Mouse (Mus musculus) embryo, embryonic 10 days (tissue): ENCODE results near the gene Apbb1ip.

Experiments
- DNase-seq: peaks from one replicate; pipeline ENCODE4 v3.0.0-alpha.2; 2015; ENCODE audit warnings: low spot score

The Apbb1ip gene

DNA sequence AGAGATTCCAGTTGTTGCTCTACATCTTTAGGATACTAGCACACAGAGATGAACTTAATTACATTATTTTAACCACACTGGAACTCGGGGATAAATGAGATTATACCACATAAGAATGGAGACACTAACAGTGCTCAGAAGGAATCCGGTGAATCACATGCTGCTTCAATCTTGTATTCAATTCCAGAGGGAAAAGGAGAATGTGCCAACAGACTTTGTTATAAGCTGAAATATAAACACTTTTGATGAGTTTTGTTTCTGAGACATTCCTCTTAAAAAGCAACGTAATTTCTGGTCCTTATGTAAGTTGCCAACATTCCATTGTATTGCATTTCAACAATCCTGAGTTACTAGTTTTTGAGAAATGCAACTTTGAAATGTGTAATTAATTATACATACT is 1.8 kb downstream of the Apbb1ip start:
- DNase-seq: no peak

GRCm38 (mm10) chr2:22776568-22777230 is 2.8 kb downstream of the Apbb1ip start:
- no peak for DNase-seq

- DNase-seq: no peak
These were observed 3.9 kb downstream of the Apbb1ip start for GRCm38 (mm10) chr2:22777757-22778156.

GRCm38 (mm10) chr2:22780884-22781283 is 7.0 kb downstream of the Apbb1ip start:
- DNase-seq: no peak

- DNase-seq: no peak
These were observed 7.6 kb downstream of the Apbb1ip start for GRCm38 (mm10) chr2:22781387-22782009.

DNA sequence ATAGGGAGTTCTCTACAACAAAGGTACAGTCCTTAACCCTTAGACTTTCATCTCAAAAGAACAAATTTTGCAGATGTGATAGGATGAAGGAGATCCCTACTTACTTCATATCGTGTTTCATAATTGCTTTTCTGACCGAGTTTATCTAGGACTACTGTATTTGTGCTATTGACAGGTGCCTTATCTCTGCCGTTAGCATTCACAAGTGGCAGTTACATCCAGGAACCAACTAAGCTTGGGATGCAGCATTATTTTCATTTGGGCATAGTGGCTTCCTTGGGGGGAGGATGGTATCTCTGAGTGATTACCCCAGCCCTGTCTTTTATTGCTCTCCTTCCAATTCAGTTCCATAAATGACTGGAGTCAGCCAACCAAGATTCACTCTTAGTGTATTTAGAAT is 8.2 kb downstream of the Apbb1ip start:
- DNase-seq: no peak

GRCm38 (mm10) chr2:22783137-22783638 is 9.3 kb downstream of the Apbb1ip start:
- no peak for DNase-seq

GRCm38 (mm10) chr2:22784186-22784585 is 10.3 kb downstream of the Apbb1ip start:
- no peak for DNase-seq

- DNase-seq: no peak
These were observed 10.9 kb downstream of the Apbb1ip start for GRCm38 (mm10) chr2:22784771-22785170.

GRCm38 (mm10) chr2:22788658-22789057 is 14.8 kb downstream of the Apbb1ip start:
- DNase-seq: no peak

GRCm38 (mm10) chr2:22789576-22789975 is 15.7 kb downstream of the Apbb1ip start:
- DNase-seq: no peak

DNA sequence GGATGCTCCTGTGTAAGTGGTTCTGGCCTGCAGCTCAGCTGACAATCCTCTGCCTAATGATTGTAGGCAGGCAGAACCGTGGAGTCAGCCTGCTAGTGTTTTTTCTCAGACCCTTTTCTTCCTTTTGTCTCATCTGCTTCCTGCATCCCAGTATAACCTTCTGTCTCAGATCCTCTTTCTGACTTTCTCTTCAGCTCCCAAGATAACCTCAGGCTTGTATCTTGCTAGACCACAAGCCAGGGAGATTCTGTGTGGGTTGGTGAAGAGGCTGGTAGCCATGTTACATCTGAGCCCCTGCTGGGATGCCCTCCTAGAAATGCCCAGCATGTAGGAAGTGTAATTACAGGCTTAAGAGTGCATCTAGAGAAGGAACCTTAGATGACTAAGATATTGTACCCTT is 16.5 kb downstream of the Apbb1ip start:
- no peak for DNase-seq

DNA sequence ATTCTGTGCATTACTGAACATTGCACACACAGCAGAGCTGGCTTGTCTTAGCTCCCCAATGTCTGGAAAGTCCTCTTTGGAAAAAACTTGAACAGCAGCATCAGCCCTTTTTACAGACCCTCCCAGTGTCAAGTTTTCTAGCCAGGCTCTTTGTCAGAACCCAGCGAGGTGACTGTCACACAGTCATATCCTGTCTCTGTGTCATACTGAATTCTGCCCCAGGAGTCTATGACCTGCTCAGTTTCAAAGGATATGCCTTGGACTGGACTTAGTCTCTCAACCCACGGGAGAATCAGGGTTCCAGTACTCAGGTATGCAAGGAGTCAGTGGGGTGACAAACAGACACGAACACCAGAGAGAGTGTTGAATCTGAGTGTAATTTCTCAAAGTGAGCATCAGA is 21.2 kb downstream of the Apbb1ip start:
- DNase-seq: no peak

- DNase-seq: no peak
These were observed 22.6 kb downstream of the Apbb1ip start for GRCm38 (mm10) chr2:22796487-22796886.

GRCm38 (mm10) chr2:22799430-22800041 is 25.6 kb downstream of the Apbb1ip start:
- no peak for DNase-seq

DNA sequence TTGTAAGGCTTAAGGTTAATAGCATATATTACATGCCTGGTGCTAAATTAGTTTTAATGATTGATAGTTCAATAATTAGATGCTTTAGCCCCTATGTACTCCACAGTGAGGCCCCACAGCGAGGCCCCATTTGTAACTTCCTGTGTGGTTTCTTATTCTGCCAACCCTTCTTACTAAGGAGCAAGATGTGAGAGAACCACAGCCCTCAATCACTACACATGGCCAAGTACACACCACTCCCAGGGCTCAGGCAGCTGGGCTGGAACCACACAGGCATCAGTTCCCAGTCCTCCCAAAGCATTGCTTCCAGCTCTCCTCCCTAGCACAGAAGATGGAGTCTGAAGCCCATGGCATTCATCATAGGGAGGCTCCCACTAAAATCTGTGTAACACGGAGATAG is 31.7 kb downstream of the Apbb1ip start:
- no peak for DNase-seq

- DNase-seq: no peak
These were observed 32.7 kb downstream of the Apbb1ip start for GRCm38 (mm10) chr2:22806576-22806975.

DNA sequence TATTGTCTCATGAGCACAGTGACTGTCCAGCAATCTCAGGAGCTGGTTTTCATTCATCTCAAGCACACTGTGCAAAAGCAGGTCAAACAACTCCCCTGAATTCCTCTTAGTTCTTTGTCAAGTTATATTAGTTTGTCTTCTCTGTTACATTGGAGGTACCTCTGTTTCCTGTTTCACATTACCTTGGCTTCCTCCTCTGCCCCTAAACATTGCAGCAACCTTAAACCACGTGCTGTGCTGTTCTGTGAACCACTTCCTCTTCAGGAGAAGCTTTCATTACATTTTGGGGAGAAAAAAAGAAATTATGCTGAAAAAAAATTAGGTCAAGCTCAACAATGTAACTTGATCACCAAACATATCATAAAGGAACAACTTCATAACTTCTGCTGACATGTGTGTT is 33.4 kb downstream of the Apbb1ip start:
- DNase-seq: no peak

DNA sequence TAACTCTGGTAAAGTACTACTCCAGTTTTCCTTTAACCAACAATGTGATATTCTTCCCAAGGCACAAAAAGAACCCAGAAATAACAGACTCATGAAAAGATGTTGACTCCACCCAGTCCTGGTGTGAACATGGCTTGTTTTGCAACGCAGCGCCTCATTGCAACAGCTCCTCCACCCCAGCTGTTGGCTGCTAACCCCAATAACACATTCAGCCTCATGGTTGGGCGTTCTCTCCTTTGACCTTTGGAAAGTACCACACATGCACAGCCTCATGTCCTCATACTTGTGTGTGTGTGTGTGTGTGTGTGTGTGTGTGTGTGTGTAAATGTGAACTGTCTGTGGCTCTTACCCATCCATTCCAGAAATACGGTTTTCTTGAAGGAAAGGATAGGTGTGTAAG is 37.0 kb downstream of the Apbb1ip start:
- no peak for DNase-seq

GRCm38 (mm10) chr2:22811466-22811865 is 37.6 kb downstream of the Apbb1ip start:
- DNase-seq: no peak

- DNase-seq: no peak
These were observed 40.0 kb downstream of the Apbb1ip start for GRCm38 (mm10) chr2:22813921-22814320.

- DNase-seq: no peak
These were observed 41.8 kb downstream of the Apbb1ip start for GRCm38 (mm10) chr2:22815674-22816073.

DNA sequence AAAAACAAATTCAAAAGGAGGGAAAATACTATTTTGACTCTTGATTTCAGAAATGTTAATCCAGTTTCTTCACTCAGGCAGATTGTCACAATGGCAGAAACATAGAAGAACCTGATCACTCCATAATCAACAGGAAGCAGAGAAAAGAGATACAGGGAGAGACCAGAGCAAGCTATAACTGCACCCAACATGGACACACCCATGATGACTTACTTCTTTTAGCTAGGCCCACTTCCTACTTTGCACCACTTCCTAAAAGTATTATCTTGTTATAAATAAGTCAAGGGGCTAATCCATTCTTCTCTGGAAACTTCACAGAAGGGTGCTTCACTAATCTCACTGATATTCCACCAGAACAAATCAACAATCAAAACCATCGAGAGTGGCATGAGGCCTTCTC is 42.3 kb downstream of the Apbb1ip start:
- DNase-seq: no peak
